Mouse (Mus musculus) limb, embryonic 14.5 days (tissue): Measurements from ENCODE around the gene Il1f6. TPM values are rescaled to one million over a fixed set of nuclear protein-coding genes. Genes with fewer than 3 reads are reported as not detected.

Source experiments
- ATAC-seq: fragments of 200-750 bp; cut with Nextera tagmentation; 2 replicates; pipeline ENCODE4 v1.8.0; 2017; ENCODE audit warnings: low read depth, moderate number of reproducible peaks, moderate TSS enrichment; ENCODE audit not compliant: low FRiP score
- DNase-seq: peaks from one replicate; pipeline ENCODE4 v3.0.0-alpha.2; 2015; ENCODE audit warnings: low spot score
- H3K27ac ChIP-seq: fragments of 300-500 bp; sonication (generic); replicated peaks from 2 replicates; pipeline ENCODE4 v1.5.1; 2014; ENCODE audit warnings: low read depth, mild to moderate bottlenecking, low read length, moderate library complexity, mixed read lengths
- H3K27me3 ChIP-seq: fragments of 300-500 bp; sonication (generic); 2 replicates; pipeline ENCODE4 v1.6.1; 2014; ENCODE audit warnings: low read length, mixed read lengths; ENCODE audit not compliant: control insufficient read depth, insufficient read depth
- H3K36me3 ChIP-seq: fragments of 300-500 bp; sonication (generic); 2 replicates; pipeline ENCODE4 v1.6.1; 2014; ENCODE audit warnings: mild to moderate bottlenecking, low read length, moderate library complexity, mixed read lengths; ENCODE audit not compliant: control insufficient read depth, insufficient read depth
- H3K4me1 ChIP-seq: fragments of 300-500 bp; sonication (generic); 2 replicates; pipeline ENCODE4 v1.6.1; 2014; ENCODE audit warnings: antibody characterized with exemption, low read length, mixed read lengths; ENCODE audit not compliant: control insufficient read depth, insufficient read depth
- H3K4me2 ChIP-seq: fragments of 300-500 bp; sonication (generic); replicated peaks from 2 replicates; pipeline ENCODE4 v1.6.1; 2014; ENCODE audit warnings: low read depth, mild to moderate bottlenecking, low read length, moderate library complexity; ENCODE audit not compliant: severe bottlenecking
- H3K4me3 ChIP-seq: fragments of 300-500 bp; sonication (generic); replicated peaks from 2 replicates; pipeline ENCODE4 v1.5.1; 2014; ENCODE audit warnings: low read length
- H3K9ac ChIP-seq: fragments of 300-500 bp; sonication (generic); 2 replicates; pipeline ENCODE4 v1.6.1; 2014; ENCODE audit warnings: mild to moderate bottlenecking, low read depth, low read length, moderate library complexity; ENCODE audit not compliant: severe bottlenecking
- H3K9me3 ChIP-seq: fragments of 300-500 bp; sonication (generic); 2 replicates; pipeline ENCODE4 v1.6.1; 2016; ENCODE audit warnings: low read length; ENCODE audit not compliant: control insufficient read depth
- POLR2A ChIP-seq: fragments of 200-500 bp; IDR thresholded peaks from 2 replicates; pipeline ENCODE4 v1.8.0; 2012; ENCODE audit warnings: inconsistent platforms, mild to moderate bottlenecking, moderate library complexity, borderline replicate concordance; ENCODE audit not compliant: insufficient read depth, insufficient read length; ENCODE audit errors: extremely low read depth
- whole genome bisulfite sequencing: fragments of 180-500 bp; shearing (Covaris S2); extraction: QIAGEN DNeasy Blood & Tissue Kit; methylation state at CpG from one replicate; pipeline ENCODE4 v1.1.7; 2014; 5-methylcytosine and 5-hydroxymethylcytosine counted together
- polyA plus RNA-seq, 2 experiments: library from polyadenylated mRNA; depleted of rRNA in 1 of 2; stranded (reverse) in 1 of 2; unstranded in 1 of 2; fragments of >200 nt; fragmentation: Nextera tagmentation in 1 of 2; extraction: Ambion mirVana in 1 of 2; gene quantifications; 2 replicates each; pipeline versions ENCODE4 v1.2.1 to v1.2.3; 2012 to 2014

Gene Il1f6
- polyA plus RNA-seq, 2 experiments: not detected

GRCm38 (mm10) chr2:24187585-24187984 lies 27.6 kb upstream of the Il1f6 start:
- Histone ChIP-seq H3K27ac (no peak overlapping the region), H3K4me3 (no peak overlapping the region), H3K4me1 (no peaks in the 10 kb centered on the region), H3K36me3 (no peaks in the 10 kb centered on the region), H3K9ac (no peak overlapping the region), H3K9me3 (no peaks in the 10 kb centered on the region), H3K27me3 (no peaks in the 10 kb centered on the region), H3K4me2 (no peak overlapping the region)
- DNase-seq (no peak), ATAC-seq (no peak)
- WGBS: 61% methylated on average over 6 of the region's 6 CpGs
- TF ChIP-seq POLR2A: no peak

GRCm38 (mm10) chr2:24188189-24188588 lies 27.0 kb upstream of the Il1f6 start:
- no peaks in the 10 kb centered on the region for H3K9me3 ChIP-seq
- DNase-seq (no peak), ATAC-seq (no peak)
- no peak for TF ChIP-seq POLR2A
- H3K4me1 ChIP-seq: no peaks in the 10 kb centered on the region
- H3K4me2 ChIP-seq: no peak overlapping the region
- 67% methylated on average over 1 of the region's 1 CpGs for WGBS
- no peak overlapping the region for H3K4me3 ChIP-seq
- H3K27ac ChIP-seq: no peak overlapping the region
- H3K27me3 ChIP-seq: no peaks in the 10 kb centered on the region
- H3K36me3 ChIP-seq: no peaks in the 10 kb centered on the region
- no peak overlapping the region for H3K9ac ChIP-seq

GRCm38 (mm10) chr2:24227191-24227590 lies 12.0 kb downstream of the Il1f6 start:
- no peaks in the 10 kb centered on the region for H3K27me3 ChIP-seq
- no peaks in the 10 kb centered on the region for H3K36me3 ChIP-seq
- H3K4me2 ChIP-seq: no peak overlapping the region
- H3K27ac ChIP-seq: no peak overlapping the region
- WGBS: 80% methylated on average over 2 of the region's 2 CpGs
- no peak for ATAC-seq
- no peaks in the 10 kb centered on the region for H3K4me1 ChIP-seq
- H3K4me3 ChIP-seq: no peak overlapping the region
- H3K9me3 ChIP-seq: no peaks in the 10 kb centered on the region
- DNase-seq: no peak
- H3K9ac ChIP-seq: no peak overlapping the region
- no peak for TF ChIP-seq POLR2A

- TF ChIP-seq POLR2A: no peak
- Histone ChIP-seq H3K4me1 (no peaks in the 10 kb centered on the region), H3K4me2 (no peak overlapping the region), H3K27me3 (no peaks in the 10 kb centered on the region), H3K36me3 (no peaks in the 10 kb centered on the region), H3K27ac (no peak overlapping the region), H3K9me3 (no peaks in the 10 kb centered on the region), H3K4me3 (no peak overlapping the region), H3K9ac (no peak overlapping the region)
- 96% methylated on average over 1 of the region's 1 CpGs for WGBS
- no peak for DNase-seq
- no peak for ATAC-seq
Observed at GRCm38 (mm10) chr2:24267503-24267902, 52.3 kb downstream of the Il1f6 start.

- Histone ChIP-seq H3K27me3 (no peaks in the 10 kb centered on the region), H3K27ac (no peak overlapping the region), H3K4me1 (no peaks in the 10 kb centered on the region), H3K9me3 (no peaks in the 10 kb centered on the region), H3K9ac (no peak overlapping the region), H3K36me3 (no peaks in the 10 kb centered on the region), H3K4me3 (no peak overlapping the region), H3K4me2 (no peak overlapping the region)
- DNase-seq: no peak
- ATAC-seq: no peak
- TF ChIP-seq POLR2A: no peak
- WGBS: 66% methylated on average over 2 of the region's 2 CpGs
Observed at GRCm38 (mm10) chr2:24273619-24274018, 58.4 kb downstream of the Il1f6 start.

- Histone ChIP-seq H3K4me3 (no peak overlapping the region), H3K27ac (no peak overlapping the region), H3K4me2 (no peak overlapping the region), H3K9me3 (no peaks in the 10 kb centered on the region), H3K4me1 (no peaks in the 10 kb centered on the region), H3K9ac (no peak overlapping the region), H3K27me3 (no peaks in the 10 kb centered on the region), H3K36me3 (no peaks in the 10 kb centered on the region)
- DNase-seq (no peak), ATAC-seq (no peak)
- TF ChIP-seq POLR2A: no peak
- WGBS: 57% methylated on average over 1 of the region's 1 CpGs
Observed at GRCm38 (mm10) chr2:24275146-24275545, 59.9 kb downstream of the Il1f6 start.

Other genes with a start within 250 kb of the Il1f6 start
- gene Hnmt, start 166.0 kb upstream of the Il1f6 start, polyA plus RNA-seq (2012; rRNA removed): 1.2 and 1.4 TPM in 2 replicates
- 2.1 TPM in 2 replicates for gene Hnmt, start 166.0 kb upstream of the Il1f6 start, polyA plus RNA-seq (2014; fragmentation: Nextera tagmentation; extraction: Ambion mirVana)
- not detected in 2 replicates for gene Tbpl2, start 118.8 kb upstream of the Il1f6 start, polyA plus RNA-seq (2012; rRNA removed)
- not detected in 2 replicates for gene Tbpl2, start 118.8 kb upstream of the Il1f6 start, polyA plus RNA-seq (2014; fragmentation: Nextera tagmentation; extraction: Ambion mirVana)
- not detected in 2 replicates for gene Il1f8, start 62.3 kb upstream of the Il1f6 start, polyA plus RNA-seq (2012; rRNA removed)
- gene Il1f8, start 62.3 kb upstream of the Il1f6 start, polyA plus RNA-seq (2014; fragmentation: Nextera tagmentation; extraction: Ambion mirVana): not detected in 2 replicates
- 0.05 TPM in 1 of 2 replicates, not detected in the other for gene Il1f9, start 28.9 kb upstream of the Il1f6 start, polyA plus RNA-seq (2012; rRNA removed)
- gene Il1f9, start 28.9 kb upstream of the Il1f6 start, polyA plus RNA-seq (2014; fragmentation: Nextera tagmentation; extraction: Ambion mirVana): 0.29 TPM in 1 of 2 replicates, not detected in the other
- gene Il1f5, start 61.5 kb downstream of the Il1f6 start, polyA plus RNA-seq (2012; rRNA removed): 2.0 and 2.1 TPM in 2 replicates
- 5.5 and 6.5 TPM in 2 replicates for gene Il1f5, start 61.5 kb downstream of the Il1f6 start, polyA plus RNA-seq (2014; fragmentation: Nextera tagmentation; extraction: Ambion mirVana)
- not detected in 2 replicates for gene Il1f10, start 75.8 kb downstream of the Il1f6 start, polyA plus RNA-seq (2012; rRNA removed)
- not detected in 2 replicates for gene Il1f10, start 75.8 kb downstream of the Il1f6 start, polyA plus RNA-seq (2014; fragmentation: Nextera tagmentation; extraction: Ambion mirVana)
- 2.8 TPM in 2 replicates for gene Il1rn, start 121.4 kb downstream of the Il1f6 start, polyA plus RNA-seq (2012; rRNA removed)
- gene Il1rn, start 121.4 kb downstream of the Il1f6 start, polyA plus RNA-seq (2014; fragmentation: Nextera tagmentation; extraction: Ambion mirVana): 3.1 and 6.6 TPM in 2 replicates
- 3.3 and 3.8 TPM in 2 replicates for gene Psd4, start 152.2 kb downstream of the Il1f6 start, polyA plus RNA-seq (2012; rRNA removed)
- gene Psd4, start 152.2 kb downstream of the Il1f6 start, polyA plus RNA-seq (2014; fragmentation: Nextera tagmentation; extraction: Ambion mirVana): 3.9 and 4.5 TPM in 2 replicates